Mouse (Mus musculus) brain, adult 10 weeks (tissue): ENCODE results near the gene Tmem212. TPM values are rescaled to one million over a fixed set of nuclear protein-coding genes. Genes with fewer than 3 reads are reported as not detected.

Source experiments
- polyA plus RNA-seq: library from polyadenylated mRNA; stranded (reverse); fragments of 350-450 nt; fragmentation: Illumina TruSeq; extraction: RNeasy Lipid Tissue Mini Kit (QIAGEN cat#74804); gene quantifications from one replicate; pipeline ENCODE4 v1.2.3, GENCODE M21; 2015; ENCODE audit warnings: low read depth, low replicate concordance

Tmem212 gene
- polyA plus RNA-seq = 9.6 TPM

DNA sequence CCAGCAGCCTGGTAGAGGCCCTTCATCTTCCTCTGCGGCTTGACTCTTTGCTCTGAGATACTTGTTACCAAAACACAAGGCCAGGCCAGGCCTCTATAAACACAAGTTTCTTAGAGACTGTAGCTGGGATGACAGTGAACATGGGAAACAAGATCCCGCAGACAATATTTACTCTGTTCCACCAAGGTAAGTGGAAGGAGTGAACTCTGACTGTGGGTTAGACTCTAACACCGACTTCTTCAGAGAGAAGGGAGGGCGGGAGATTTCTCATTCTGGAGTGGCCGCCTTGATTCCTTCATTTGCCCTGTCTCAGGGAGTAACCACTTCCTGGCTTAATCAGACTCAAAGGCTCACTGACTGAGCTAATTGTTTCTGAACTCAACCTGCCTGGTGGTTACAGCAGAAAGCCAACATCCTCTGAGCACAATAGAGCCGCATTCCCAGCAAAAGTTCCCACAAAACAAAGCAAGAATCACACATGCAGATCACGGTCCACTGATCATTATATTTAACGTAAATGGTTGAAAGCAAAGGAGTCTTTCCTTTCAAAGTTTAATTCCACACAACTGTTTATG lies at the start of gene Tmem212:
TSS of gene Tmem212 (minus strand) at position 51 of the 575 bp plus-strand sequence.

GRCm38 (mm10) chr3:27938381-27939323 lies 42.5 kb upstream of the Tmem212 start, which contains the start of gene Pld1:
Gene Pld1 (plus strand): TSS chr3:27938695.

Other genes starting within 250 kb of the Tmem212 start
- 6.5 TPM for gene Fndc3b, start 185.1 kb downstream of the Tmem212 start, polyA plus RNA-seq
- gene Pld1, start 42.3 kb upstream of the Tmem212 start, polyA plus RNA-seq = 7.1 TPM